Mouse (Mus musculus): ENCODE results near the gene Olfr653.

GRCm38 (mm10) chr7:104613655-104614054 lies 36.5 kb downstream of the Olfr653 start, which contains the start of gene Olfr656:
- no peak for TF ChIP-seq CTCF (conservative IDR thresholded peaks at IDR 0.05; ENCODE audit: insufficient read depth, insufficient read length, low read depth, low read length)
- TF ChIP-seq POLR2A (IDR thresholded peaks at IDR 0.05; ENCODE audit: low read depth, low read length): no peak
